Mouse (Mus musculus) liver, embryonic 14.5 days (tissue): Measurements from ENCODE around the gene Lpo. TPM values are rescaled to one million over a fixed set of nuclear protein-coding genes. Genes with fewer than 3 reads are reported as not detected.

ENCODE experiments used
- ATAC-seq: fragments of 200-750 bp; cut with Nextera tagmentation; 2 replicates; pipeline ENCODE4 v1.8.0; 2017; ENCODE audit warnings: moderate number of reproducible peaks, mild to moderate bottlenecking, moderate library complexity; ENCODE audit not compliant: insufficient read depth
- DNase-seq, 3 experiments: peaks; one replicate each; pipeline ENCODE4 v3.0.0-alpha.2; 2012 to 2013; ENCODE audit warnings: low read depth in 3 of 3, low spot score in 3 of 3
- H3K27ac ChIP-seq: fragments of 300-500 bp; sonication (generic); 2 replicates; pipeline ENCODE4 v1.5.1; 2014; ENCODE audit warnings: moderate library complexity, mild to moderate bottlenecking, control low read depth, inconsistent platforms
- H3K27me3 ChIP-seq: fragments of 300-500 bp; sonication (generic); 2 replicates; pipeline ENCODE4 v1.6.1; 2014; ENCODE audit warnings: mild to moderate bottlenecking, low read length, moderate library complexity; ENCODE audit not compliant: control insufficient read depth, insufficient read depth
- H3K36me3 ChIP-seq: fragments of 300-500 bp; sonication (generic); replicated peaks from 2 replicates; pipeline ENCODE4 v1.6.1; 2014; ENCODE audit warnings: low read depth; ENCODE audit not compliant: control insufficient read depth, insufficient read depth
- H3K4me1 ChIP-seq, 2 experiments: fragments of 200-500 bp in 1 of 2; fragments of 300-500 bp in 1 of 2; sonication (generic) in 1 of 2; replicated peaks; 2 replicates each; pipeline ENCODE4 v1.6.1; 2012 to 2014; ENCODE audit warnings: antibody characterized with exemption in 1 of 2, inconsistent platforms in 1 of 2, low read length in 1 of 2; ENCODE audit not compliant: control insufficient read depth in 2 of 2, insufficient read depth in 2 of 2
- H3K4me2 ChIP-seq: fragments of 300-500 bp; sonication (generic); 2 replicates; pipeline ENCODE4 v1.6.1; 2014; ENCODE audit warnings: low read depth, mild to moderate bottlenecking, control low read depth, moderate library complexity
- H3K4me3 ChIP-seq, 2 experiments: fragments of 200-500 bp in 1 of 2; fragments of 300-500 bp in 1 of 2; sonication (generic) in 1 of 2; 2 replicates each; pipeline ENCODE4 v1.5.1; 2012 to 2014; ENCODE audit warnings: low read depth in 2 of 2, low read length in 2 of 2, mild to moderate bottlenecking in 2 of 2, control low read depth in 1 of 2, inconsistent platforms in 1 of 2, moderate library complexity in 1 of 2; ENCODE audit not compliant: insufficient read depth in 1 of 2
- H3K9ac ChIP-seq: fragments of 300-500 bp; sonication (generic); replicated peaks from 2 replicates; pipeline ENCODE4 v1.6.1; 2014; ENCODE audit warnings: mild to moderate bottlenecking, control low read depth, moderate library complexity
- H3K9me3 ChIP-seq: fragments of 300-500 bp; sonication (generic); 2 replicates; pipeline ENCODE4 v1.6.1; 2016; ENCODE audit warnings: low read length, mixed read lengths; ENCODE audit not compliant: control insufficient read depth
- CTCF ChIP-seq: IDR thresholded peaks from 2 replicates; pipeline ENCODE4 v1.5.1; 2016; ENCODE audit warnings: antibody characterized with exemption, low read depth, control low read depth
- EP300 ChIP-seq: IDR thresholded peaks from 2 replicates; pipeline ENCODE4 v1.6.1; 2016; ENCODE audit warnings: antibody characterized with exemption, low read depth
- WGBS: fragments of 180-500 bp; shearing (Covaris S2); extraction: QIAGEN DNeasy Blood & Tissue Kit; methylation state at CpG from one replicate; pipeline ENCODE4 v1.1.7; 2014; ENCODE audit not compliant: insufficient replicate concordance; 5-methylcytosine and 5-hydroxymethylcytosine counted together
- polyA plus RNA-seq, 2 experiments: library from polyadenylated mRNA; depleted of rRNA in 1 of 2; stranded (reverse) in 1 of 2; unstranded in 1 of 2; fragments of >200 nt; fragmentation: Nextera tagmentation in 1 of 2; extraction: Ambion mirVana in 1 of 2; gene quantifications; 2 replicates each; pipeline versions ENCODE4 v1.2.1 to v1.2.3; 2012 to 2014

Gene Lpo
- polyA plus RNA-seq, 2 experiments: 0.02 TPM; not detected in 1

GRCm38 (mm10) chr11:87763511-87763987 is 64.5 kb downstream of the Lpo start:
- Histone ChIP-seq H3K4me1 (peaks cover 0 to 3% of the 10 kb centered on the region in 2 experiments; a peak in 2 of 4 replicates), H3K36me3 (no peaks in the 10 kb centered on the region), H3K27me3 (peaks cover 49% of the 10 kb centered on the region), H3K4me2 (peak overlapping the region; percentile 62), H3K9me3 (no peaks in the 10 kb centered on the region), H3K4me3 (peak overlapping the region; percentile 28 to 43; a peak in 3 of 4 replicates), H3K9ac (no peak overlapping the region), H3K27ac (no peak overlapping the region)
- TF ChIP-seq EP300 (no peak), CTCF (no peak)
- no peak for DNase-seq
- WGBS: 29% methylated on average over 17 of the region's 17 CpGs
- ATAC-seq: no peak

GRCm38 (mm10) chr11:87762702-87763385 is 65.2 kb downstream of the Lpo start:
- no peak overlapping the region for H3K4me2 ChIP-seq
- peaks cover 0 to 5% of the 10 kb centered on the region in 2 experiments; a peak in 1 of 4 replicates for H3K4me1 ChIP-seq
- H3K9me3 ChIP-seq: no peaks in the 10 kb centered on the region
- no peak for DNase-seq
- no peak for TF ChIP-seq EP300
- no peak for TF ChIP-seq CTCF
- no peak overlapping the region for H3K9ac ChIP-seq
- peaks cover 49% of the 10 kb centered on the region for H3K27me3 ChIP-seq
- peaks cover 5% of the 10 kb centered on the region for H3K36me3 ChIP-seq
- H3K27ac ChIP-seq: no peak overlapping the region
- no peak for ATAC-seq
- H3K4me3 ChIP-seq: no peak overlapping the region
- WGBS: 65% methylated on average over 12 of the region's 12 CpGs

- no peak overlapping the region for H3K27ac ChIP-seq
- peaks cover 13% of the 10 kb centered on the region for H3K36me3 ChIP-seq
- H3K4me2 ChIP-seq: no peak overlapping the region
- no peak overlapping the region for H3K4me3 ChIP-seq
- TF ChIP-seq EP300 (no peak), CTCF (no peak)
- 59% methylated on average over 14 of the region's 14 CpGs for WGBS
- DNase-seq (no peak), ATAC-seq (no peak)
- H3K4me1 ChIP-seq: peaks cover 0 to 5% of the 10 kb centered on the region in 2 experiments; a peak in 1 of 4 replicates
- no peaks in the 10 kb centered on the region for H3K9me3 ChIP-seq
- H3K9ac ChIP-seq: no peak overlapping the region
- peaks cover 49% of the 10 kb centered on the region for H3K27me3 ChIP-seq
These were observed 66.0 kb downstream of the Lpo start for GRCm38 (mm10) chr11:87761806-87762701.

GRCm38 (mm10) chr11:87761181-87761721 is 66.8 kb downstream of the Lpo start:
- no peak overlapping the region for H3K9ac ChIP-seq
- peaks cover 48% of the 10 kb centered on the region for H3K27me3 ChIP-seq
- H3K27ac ChIP-seq: no peak overlapping the region
- WGBS: 56% methylated on average over 11 of the region's 11 CpGs
- H3K36me3 ChIP-seq: peaks cover 21% of the 10 kb centered on the region
- no peak overlapping the region for H3K4me2 ChIP-seq
- H3K4me3 ChIP-seq: no peak overlapping the region
- TF ChIP-seq EP300: no peak
- no peak for TF ChIP-seq CTCF
- DNase-seq (no peak), ATAC-seq (no peak)
- no peaks in the 10 kb centered on the region for H3K9me3 ChIP-seq
- peaks cover 0 to 5% of the 10 kb centered on the region in 2 experiments; a peak in 1 of 4 replicates for H3K4me1 ChIP-seq
